Mouse (Mus musculus) liver, postnatal 0 days (tissue): ENCODE measurements at regions not wholly inside any gene's neighbourhood (a gene's known extent, or its start where the extent isn't known, plus 50 kb on each side); places are given as distances from the start of the nearest gene placed in this dataset.

Experiments used
- ATAC-seq: fragments of 200-750 bp; cut with Nextera tagmentation; 2 replicates; pipeline ENCODE4 v1.8.0; 2017; ENCODE audit warnings: mild to moderate bottlenecking, moderate library complexity
- DNase-seq: peaks from one replicate; pipeline ENCODE4 v3.0.0-alpha.2; 2016
- H3K27ac ChIP-seq: fragments of 300-500 bp; sonication (generic); 2 replicates; pipeline ENCODE4 v1.5.1; 2014; ENCODE audit warnings: antibody characterized with exemption, moderate library complexity, mild to moderate bottlenecking, low read depth
- H3K27me3 ChIP-seq: fragments of 300-500 bp; sonication (generic); 2 replicates; pipeline ENCODE4 v1.6.1; 2014; ENCODE audit warnings: low read length, control low read depth, mixed read lengths; ENCODE audit not compliant: insufficient read depth
- H3K36me3 ChIP-seq: fragments of 300-500 bp; sonication (generic); replicated peaks from 2 replicates; pipeline ENCODE4 v1.6.1; 2014; ENCODE audit warnings: mild to moderate bottlenecking, control low read depth, low read length, moderate library complexity, mixed read lengths; ENCODE audit not compliant: insufficient read depth
- H3K4me1 ChIP-seq: fragments of 300-500 bp; sonication (generic); 2 replicates; pipeline ENCODE4 v1.6.1; 2014; ENCODE audit warnings: antibody characterized with exemption, mild to moderate bottlenecking, control low read depth; ENCODE audit not compliant: insufficient read depth
- H3K4me2 ChIP-seq: fragments of 300-500 bp; sonication (generic); 2 replicates; pipeline ENCODE4 v1.6.1; 2014; ENCODE audit warnings: low read depth, mild to moderate bottlenecking, low read length, moderate library complexity, mixed read lengths
- H3K4me3 ChIP-seq: fragments of 300-500 bp; sonication (generic); 2 replicates; pipeline ENCODE4 v1.5.1; 2014; ENCODE audit warnings: low read depth, low read length
- H3K9ac ChIP-seq: fragments of 300-500 bp; sonication (generic); replicated peaks from 2 replicates; pipeline ENCODE4 v1.6.1; 2014; ENCODE audit warnings: mild to moderate bottlenecking, moderate library complexity
- H3K9me3 ChIP-seq: fragments of 300-500 bp; sonication (generic); 2 replicates; pipeline ENCODE4 v1.6.1; 2016; ENCODE audit warnings: mild to moderate bottlenecking, control low read depth, low read length, mixed read lengths
- CTCF ChIP-seq: sonication (generic); IDR thresholded peaks from 2 replicates; pipeline ENCODE4 v1.5.1; 2016; ENCODE audit warnings: antibody characterized with exemption, low read depth
- EP300 ChIP-seq: IDR thresholded peaks from 2 replicates; pipeline ENCODE4 v1.6.1; 2016; ENCODE audit warnings: antibody characterized with exemption, low read depth, mild to moderate bottlenecking
- WGBS: fragments of 180-500 bp; shearing (Covaris S2); extraction: QIAGEN DNeasy Blood & Tissue Kit; methylation state at CpG from one replicate; pipeline ENCODE4 v1.1.7; 2014; ENCODE audit not compliant: insufficient replicate concordance; 5-methylcytosine and 5-hydroxymethylcytosine counted together

DNA sequence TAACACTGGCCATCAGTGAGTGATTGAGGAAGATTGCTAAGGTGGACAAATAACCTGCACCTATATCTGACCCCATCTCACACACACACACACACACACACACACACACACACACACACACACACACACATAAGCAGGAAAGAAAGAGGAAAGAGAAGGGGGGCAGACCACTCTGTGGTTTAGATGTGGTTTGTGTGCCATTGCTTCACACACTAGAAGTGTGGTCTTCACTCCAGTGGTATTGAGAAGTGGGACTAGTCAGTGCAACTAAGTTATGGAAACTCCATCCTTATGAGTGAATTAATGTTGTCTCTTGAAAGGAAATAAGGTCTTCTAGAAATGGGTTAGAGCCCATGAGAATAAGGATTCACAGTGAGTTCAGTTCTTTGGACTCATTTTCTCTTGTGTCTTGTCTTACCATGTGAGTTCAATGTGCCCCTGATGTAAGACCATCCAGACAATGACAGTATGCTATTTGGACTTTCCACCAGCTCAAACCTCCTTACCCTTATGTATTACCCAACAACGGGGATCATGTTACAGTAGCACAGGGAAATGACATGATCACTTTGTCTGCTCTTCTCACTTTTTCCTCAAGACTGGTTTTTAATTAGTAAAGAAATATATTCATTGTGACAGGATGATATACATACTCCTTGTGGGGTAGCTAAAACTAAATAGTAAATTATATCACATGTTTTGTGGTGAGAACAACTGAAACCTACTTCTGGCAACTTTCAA, 88.7 kb downstream of the A730009L09Rik start:
- 84% methylated on average over 1 of the region's 1 CpGs for WGBS
- Histone ChIP-seq H3K9me3 (no peaks in the 10 kb centered on the region), H3K27ac (no peak overlapping the region), H3K4me2 (no peak overlapping the region), H3K9ac (no peak overlapping the region), H3K4me3 (no peak overlapping the region), H3K4me1 (no peaks in the 10 kb centered on the region), H3K36me3 (no peaks in the 10 kb centered on the region), H3K27me3 (no peaks in the 10 kb centered on the region)
- no peak for ATAC-seq
- no peak for TF ChIP-seq CTCF
- no peak for TF ChIP-seq EP300
- DNase-seq: no peak

DNA sequence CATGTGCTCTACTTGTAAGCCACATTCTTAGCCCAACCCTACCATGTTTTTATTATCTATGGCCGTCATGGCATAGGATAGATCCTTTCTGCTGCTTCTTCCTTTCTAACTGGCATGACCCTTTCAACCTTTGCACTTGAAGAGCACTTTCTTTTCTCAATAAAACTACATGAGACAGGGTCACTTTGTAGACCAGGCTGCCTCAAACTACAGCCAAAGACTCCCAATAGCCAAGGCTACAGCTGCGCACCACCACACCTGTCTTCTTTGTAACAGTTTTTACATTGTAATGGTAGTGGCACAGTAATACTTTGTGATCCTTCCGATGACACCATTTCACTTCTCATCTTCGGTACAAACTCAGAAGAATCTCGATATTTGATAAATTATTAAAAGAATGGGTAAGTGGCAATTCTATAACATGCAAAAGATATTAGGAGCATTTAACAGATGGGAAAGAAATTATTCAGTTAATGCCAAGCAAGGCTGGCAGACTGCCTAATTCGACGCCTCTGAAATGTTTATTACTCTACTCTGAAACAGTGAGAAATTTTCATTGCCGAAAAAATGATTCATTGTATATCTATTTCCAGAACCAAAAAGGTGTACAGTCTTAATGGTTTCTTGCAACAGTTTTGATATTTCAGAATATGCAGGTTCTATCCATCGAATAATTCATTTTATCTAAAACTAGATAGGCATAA, 89.5 kb downstream of the A730009L09Rik start:
- no peak overlapping the region for H3K4me2 ChIP-seq
- DNase-seq (no peak), ATAC-seq (no peak)
- H3K9me3 ChIP-seq: no peaks in the 10 kb centered on the region
- no peaks in the 10 kb centered on the region for H3K27me3 ChIP-seq
- no peaks in the 10 kb centered on the region for H3K4me1 ChIP-seq
- H3K27ac ChIP-seq: no peak overlapping the region
- no peak overlapping the region for H3K4me3 ChIP-seq
- WGBS: 82% methylated on average over 9 of the region's 9 CpGs
- H3K36me3 ChIP-seq: no peaks in the 10 kb centered on the region
- H3K9ac ChIP-seq: no peak overlapping the region
- TF ChIP-seq EP300 (no peak), CTCF (no peak)

DNA sequence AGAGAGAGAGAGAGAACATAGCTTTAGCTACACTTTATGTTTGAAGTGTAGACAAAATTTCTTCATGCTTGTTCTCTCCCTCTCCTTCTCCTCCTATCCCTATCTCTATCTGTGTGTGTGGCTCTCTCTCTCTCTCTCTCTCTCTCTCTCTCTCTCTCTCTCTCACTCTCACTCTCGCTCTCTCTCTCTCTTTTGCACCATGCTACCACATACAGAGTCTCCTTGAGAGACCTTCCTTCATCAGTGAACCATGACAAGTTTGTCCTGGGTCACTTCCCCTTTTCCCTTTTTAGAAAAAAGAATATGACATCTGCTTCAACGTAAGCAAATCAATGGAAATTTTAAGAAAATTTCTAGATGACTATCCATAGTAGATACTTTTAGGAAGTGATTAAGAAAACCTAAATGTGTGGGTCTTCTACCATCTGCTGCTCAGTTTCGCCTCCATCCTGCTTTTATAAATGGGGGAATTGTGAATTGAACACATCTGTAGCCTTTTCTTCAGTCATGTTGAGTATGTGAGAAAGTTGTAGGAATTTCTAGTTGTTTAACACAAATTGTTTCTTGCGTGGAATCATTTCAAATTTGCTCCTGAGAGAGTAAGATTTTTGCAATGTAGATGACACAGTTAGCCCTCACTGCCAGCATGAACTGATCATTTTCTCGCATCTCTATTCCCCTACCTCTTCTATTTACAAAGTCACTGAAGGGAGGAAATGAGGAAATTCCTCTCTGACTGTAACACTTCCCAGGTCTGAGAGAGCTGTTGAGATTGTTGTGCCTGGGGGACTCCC, 91.3 kb downstream of the A730009L09Rik start:
- no peaks in the 10 kb centered on the region for H3K36me3 ChIP-seq
- H3K9me3 ChIP-seq: no peaks in the 10 kb centered on the region
- H3K4me3 ChIP-seq: no peak overlapping the region
- ATAC-seq (peak; percentile 55), DNase-seq (no peak)
- H3K4me2 ChIP-seq: no peak overlapping the region
- no peak overlapping the region for H3K9ac ChIP-seq
- no peaks in the 10 kb centered on the region for H3K27me3 ChIP-seq
- no peaks in the 10 kb centered on the region for H3K4me1 ChIP-seq
- no peak for TF ChIP-seq CTCF
- TF ChIP-seq EP300: no peak
- 37% methylated on average over 5 of the region's 5 CpGs for WGBS
- H3K27ac ChIP-seq: no peak overlapping the region

DNA sequence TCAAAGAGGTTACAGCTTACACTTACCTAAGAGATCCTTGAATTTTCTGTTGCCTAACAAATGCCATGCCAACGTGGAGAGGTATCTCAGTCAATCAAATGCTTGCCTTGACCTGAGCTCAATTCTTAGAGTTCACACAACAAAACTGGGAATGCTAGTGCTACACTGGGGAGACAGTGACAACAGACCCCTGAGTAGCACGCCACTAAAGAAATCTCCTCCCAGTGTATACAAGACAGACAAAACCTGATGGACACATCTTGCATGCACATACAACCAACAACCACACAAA, 91.8 kb downstream of the A730009L09Rik start:
- Histone ChIP-seq H3K4me3 (no peak overlapping the region), H3K36me3 (no peaks in the 10 kb centered on the region), H3K9me3 (no peaks in the 10 kb centered on the region), H3K27ac (no peak overlapping the region), H3K9ac (no peak overlapping the region), H3K27me3 (no peaks in the 10 kb centered on the region), H3K4me1 (no peaks in the 10 kb centered on the region), H3K4me2 (no peak overlapping the region)
- 55% methylated on average over 2 of the region's 2 CpGs for WGBS
- TF ChIP-seq EP300 (no peak), CTCF (no peak)
- DNase-seq (no peak), ATAC-seq (no peak)

DNA sequence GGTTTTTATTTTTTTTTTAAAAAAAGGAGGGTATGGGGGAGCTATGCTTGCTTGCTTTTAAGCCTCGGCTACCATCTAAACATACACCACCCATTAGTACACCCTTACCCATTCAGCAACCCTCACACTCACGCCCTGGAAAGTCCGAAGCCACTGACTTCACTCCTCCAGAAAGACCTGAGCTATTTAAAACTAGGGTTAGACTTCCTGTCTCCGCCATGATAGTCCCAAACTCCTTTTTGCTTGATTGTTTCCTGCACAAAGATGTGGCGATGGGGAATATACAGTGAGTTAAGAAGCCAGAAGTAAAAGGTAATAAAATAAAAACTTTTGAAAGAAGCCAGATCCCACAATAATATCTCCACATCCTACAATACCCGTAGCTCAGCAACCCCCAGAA, 92.6 kb downstream of the A730009L09Rik start:
- Histone ChIP-seq H3K9me3 (no peaks in the 10 kb centered on the region), H3K27me3 (no peaks in the 10 kb centered on the region), H3K4me1 (no peaks in the 10 kb centered on the region), H3K27ac (no peak overlapping the region), H3K4me2 (no peak overlapping the region), H3K9ac (no peak overlapping the region), H3K4me3 (no peak overlapping the region), H3K36me3 (no peaks in the 10 kb centered on the region)
- 66% methylated on average over 6 of the region's 6 CpGs for WGBS
- ATAC-seq (no peak), DNase-seq (no peak)
- TF ChIP-seq CTCF (no peak), EP300 (no peak)

DNA sequence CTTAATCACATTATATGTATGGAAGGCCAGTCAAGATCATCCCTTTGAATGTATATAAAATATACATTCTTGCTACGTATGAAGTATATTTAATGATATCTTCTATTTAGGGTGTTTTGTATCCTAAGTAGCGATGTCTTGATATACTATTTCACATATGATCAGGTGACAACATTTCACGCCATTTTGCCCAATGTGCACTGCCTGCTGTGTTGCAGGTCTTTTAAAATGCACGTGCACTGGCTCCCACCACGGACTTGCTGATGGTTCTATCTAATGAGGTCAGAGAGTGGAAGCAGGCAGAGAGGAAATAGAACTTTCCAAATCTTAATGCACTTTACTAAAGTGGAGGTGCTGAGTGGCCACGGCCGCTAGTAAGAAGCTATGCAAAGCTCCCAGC, 100.8 kb downstream of the A730009L09Rik start:
- Histone ChIP-seq H3K4me1 (no peaks in the 10 kb centered on the region), H3K27ac (no peak overlapping the region), H3K9me3 (no peaks in the 10 kb centered on the region), H3K4me2 (no peak overlapping the region), H3K36me3 (no peaks in the 10 kb centered on the region), H3K27me3 (no peaks in the 10 kb centered on the region), H3K9ac (no peak overlapping the region), H3K4me3 (no peak overlapping the region)
- 76% methylated on average over 7 of the region's 7 CpGs for WGBS
- no peak for TF ChIP-seq EP300
- no peak for TF ChIP-seq CTCF
- no peak for DNase-seq
- no peak for ATAC-seq
